Mouse (Mus musculus): Measurements from ENCODE around the gene Por. TPM values are rescaled to one million over a fixed set of nuclear protein-coding genes. Genes with fewer than 3 reads are reported as not detected.

Gene Por
- total and polyA plus RNA-seq, 3 experiments = 40.3 to 64.4 TPM; not detected in 1

GRCm38 (mm10) chr5:135743741-135744609 lies 74.1 kb downstream of the Por start, which contains the start of gene Tmem120a (continued):
- TF ChIP-seq MEF2A (IDR thresholded peaks at IDR 0.05; ENCODE audit: extremely low read depth, insufficient replicate concordance, low read depth, low read length, poor library complexity, severe bottlenecking) (no peak), ZMIZ1 (IDR thresholded peaks at IDR 0.05; ENCODE audit: low read depth, low read length) (no peak), TAL1 (IDR thresholded peaks at IDR 0.05; ENCODE audit: low read length) (no peak)

- no peaks in the 10 kb centered on the region for H3K9me3 ChIP-seq (replicated peaks; ENCODE audit: insufficient read depth, low read length)
- no peak for DNase-seq (ENCODE audit: low read depth, low spot score)
- peaks cover 3 to 7% of the 10 kb centered on the region in 2 experiments; a peak in 3 of 4 replicates for H3K4me1 ChIP-seq (ENCODE audit: control insufficient read depth in 1 of 2, insufficient read depth in 2 of 2, low read length in 2 of 2)
- no peaks in the 10 kb centered on the region for H3K27me3 ChIP-seq (ENCODE audit: control insufficient read depth in 1 of 2, insufficient read depth in 2 of 2, low read length in 2 of 2)
- H3K9ac ChIP-seq (ENCODE audit: control insufficient read depth, low read depth, low read length, poor library complexity, severe bottlenecking) = peak overlapping the region; percentile 57
- H3K79me2 ChIP-seq (ENCODE audit: control insufficient read depth, insufficient read depth, low read length, poor library complexity) = no peaks in the 10 kb centered on the region; the same call in 1 of the 2 replicates
- TF ChIP-seq BHLHE40 (IDR thresholded peaks at IDR 0.05; ENCODE audit: borderline replicate concordance, low read depth, low read length) (no peak), USF1 (IDR thresholded peaks at IDR 0.05; ENCODE audit: low read depth, low read length) (no peak), ZMIZ1 (IDR thresholded peaks at IDR 0.05; ENCODE audit: low read depth, low read length) (no peak), GATA1 (IDR thresholded peaks at IDR 0.05; ENCODE audit: low read depth, low read length) (no peak), MAZ (IDR thresholded peaks at IDR 0.05; ENCODE audit: low read depth, low read length) (no peak), TAL1 (IDR thresholded peaks at IDR 0.05; ENCODE audit: low read length) (no peak), MEF2A (IDR thresholded peaks at IDR 0.05; ENCODE audit: extremely low read depth, insufficient replicate concordance, low read depth, low read length, poor library complexity, severe bottlenecking) (no peak), POLR2A (IDR thresholded peaks at IDR 0.05; ENCODE audit: control insufficient read depth in 1 of 2, insufficient read depth in 1 of 2, low read depth in 1 of 2, low read length in 2 of 2, poor library complexity in 1 of 2) (no peak), HCFC1 (IDR thresholded peaks at IDR 0.05; ENCODE audit: low read depth, low read length) (no peak), CHD2 (IDR thresholded peaks at IDR 0.05; ENCODE audit: low read length) (no peak), RCOR1 (IDR thresholded peaks at IDR 0.05; ENCODE audit: low read depth, low read length) (no peak), TCF12 (IDR thresholded peaks at IDR 0.05; ENCODE audit: low read depth, low read length) (no peak), ZC3H11A (IDR thresholded peaks at IDR 0.05; ENCODE audit: low read depth, low read length) (no peak), POLR2AphosphoS2 (IDR thresholded peaks at IDR 0.05; ENCODE audit: low read length) (no peak), SMC3 (IDR thresholded peaks at IDR 0.05; ENCODE audit: low read depth, low read length) (no peak), CTCF (IDR thresholded peaks at IDR 0.05 in 2 of 3, conservative IDR thresholded peaks at IDR 0.05 in 1 of 3; ENCODE audit: control insufficient read depth in 1 of 3, insufficient read depth in 1 of 3, low read depth in 2 of 3, low read length in 3 of 3, poor library complexity in 1 of 3, severe bottlenecking in 1 of 3) (no peak), RAD21 (IDR thresholded peaks at IDR 0.05; ENCODE audit: low read depth, low read length) (no peak), ETS1 (IDR thresholded peaks at IDR 0.05; ENCODE audit: low read depth, low read length) (no peak), E2F4 (IDR thresholded peaks at IDR 0.05; ENCODE audit: borderline replicate concordance, low read depth, low read length) (no peak), UBTF (IDR thresholded peaks at IDR 0.05; ENCODE audit: borderline replicate concordance, insufficient read depth, low read depth, low read length) (no peak)
- peak overlapping the region; percentile 18 for H3K27ac ChIP-seq (ENCODE audit: control insufficient read depth, low read depth, low read length)
- H3K4me3 ChIP-seq (ENCODE audit: control insufficient read depth in 1 of 2, insufficient read depth in 1 of 2, low read depth in 2 of 2, low read length in 2 of 2) = peak overlapping the region; percentile 60 to 74
- H3K36me3 ChIP-seq (ENCODE audit: control insufficient read depth in 1 of 2, insufficient read depth in 2 of 2, low read length in 2 of 2) = no peaks in the 10 kb centered on the region
Observed at GRCm38 (mm10) chr5:135744742-135745141, 74.9 kb downstream of the Por start.
